Mouse (Mus musculus): ENCODE measurements around the gene Vmn2r86.
"Not testable (repeated sequence)": the region's sequence is repeated elsewhere in the genome, so short reads cannot be mapped to it uniquely, and the experiment has no call there.

The Vmn2r86 gene

DNA sequence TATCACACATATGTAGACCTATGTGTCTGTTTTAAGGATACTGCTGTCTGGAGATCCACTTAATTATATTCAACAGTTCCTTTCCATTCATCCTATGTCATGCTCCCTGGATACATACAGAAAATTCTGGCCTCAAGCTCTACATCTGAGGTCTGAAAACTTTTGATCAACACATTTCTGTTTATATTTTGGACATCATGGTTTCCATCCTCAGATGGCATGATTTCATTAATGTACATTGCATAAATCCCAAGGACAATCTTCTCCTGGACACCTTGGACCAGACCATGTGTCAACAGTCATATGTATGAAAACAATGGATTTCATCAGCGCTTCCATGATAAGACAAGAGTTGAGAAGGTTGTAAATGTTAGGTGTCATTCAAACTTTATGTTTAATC is at the start of gene Vmn2r86:
Gene Vmn2r86 (minus strand): TSS at position 101 of the 400 bp plus-strand sequence.
- not testable (repeated sequence) for DNase-seq (ENCODE audit: low read depth, low spot score)

DNA sequence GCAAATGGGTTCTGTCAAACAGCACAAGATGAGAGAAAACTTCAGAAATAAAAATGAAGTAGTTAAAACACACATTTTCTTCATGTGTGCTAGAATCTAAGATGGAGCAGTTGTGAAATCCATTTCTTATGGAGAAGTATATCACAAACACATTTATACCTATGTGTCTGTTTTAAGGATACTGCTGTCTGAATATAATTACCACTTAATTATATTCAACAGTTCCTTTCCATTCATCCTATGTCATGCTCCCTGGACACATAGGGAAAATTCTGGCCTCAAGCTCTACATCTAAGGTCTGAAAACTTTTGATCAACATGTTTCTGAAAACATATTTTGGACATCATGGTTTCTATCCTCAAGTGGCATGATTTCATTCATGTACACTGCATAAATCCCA is 41.4 kb upstream of the Vmn2r86 start, which contains the start of gene Vmn2r87:
Gene Vmn2r87 (minus strand): TSS at position 101 of the 400 bp plus-strand sequence.
- DNase-seq (ENCODE audit: low read depth, low spot score), result no peak

DNA sequence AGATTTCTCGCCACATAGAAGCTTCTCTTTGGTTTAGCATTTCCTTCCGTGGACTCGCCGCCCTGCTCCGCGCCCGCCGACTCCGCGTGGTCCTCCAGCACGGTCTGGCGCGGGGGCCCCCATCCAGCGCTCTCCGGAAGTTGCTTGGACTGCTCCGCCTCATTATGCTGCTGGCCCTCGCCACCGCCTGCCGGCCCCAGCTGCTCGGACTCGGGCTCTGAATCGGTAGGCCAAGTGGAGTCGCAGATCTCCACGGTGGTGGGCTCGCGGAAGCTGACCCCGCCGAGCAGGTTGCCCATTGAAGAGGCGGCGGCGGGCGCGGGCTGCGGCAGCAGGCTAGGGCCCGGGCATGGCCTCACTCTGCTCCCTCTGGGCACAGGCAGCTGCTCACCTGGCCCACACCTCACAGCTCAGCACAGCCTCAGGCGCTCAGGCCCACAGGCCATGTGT is 14.5 kb upstream of the Vmn2r86 start:
- peak; percentile 61 for DNase-seq (ENCODE audit: low read depth, low spot score)

DNA sequence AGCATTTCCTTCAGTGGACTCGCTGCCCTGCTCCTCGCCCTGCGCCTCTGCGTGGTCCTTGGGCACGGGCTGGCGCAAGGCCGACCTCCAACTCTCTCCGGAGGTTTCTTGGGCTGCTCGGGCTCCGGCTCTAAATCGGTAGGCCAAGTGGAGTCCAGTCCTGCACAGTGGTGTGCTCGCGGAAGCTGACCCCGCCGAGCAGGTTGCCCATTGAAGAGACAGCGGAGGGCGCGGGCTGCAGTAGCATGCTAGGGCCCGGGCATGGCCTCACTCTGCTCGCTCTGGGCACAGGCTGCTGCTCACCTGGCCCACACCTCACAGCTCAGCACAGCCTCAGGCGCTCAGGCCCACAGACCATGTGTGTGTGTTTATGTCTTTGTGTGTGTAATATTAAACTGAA is 11.1 kb downstream of the Vmn2r86 start:
- peak; percentile 11 for DNase-seq (ENCODE audit: low read depth, low spot score)

DNA sequence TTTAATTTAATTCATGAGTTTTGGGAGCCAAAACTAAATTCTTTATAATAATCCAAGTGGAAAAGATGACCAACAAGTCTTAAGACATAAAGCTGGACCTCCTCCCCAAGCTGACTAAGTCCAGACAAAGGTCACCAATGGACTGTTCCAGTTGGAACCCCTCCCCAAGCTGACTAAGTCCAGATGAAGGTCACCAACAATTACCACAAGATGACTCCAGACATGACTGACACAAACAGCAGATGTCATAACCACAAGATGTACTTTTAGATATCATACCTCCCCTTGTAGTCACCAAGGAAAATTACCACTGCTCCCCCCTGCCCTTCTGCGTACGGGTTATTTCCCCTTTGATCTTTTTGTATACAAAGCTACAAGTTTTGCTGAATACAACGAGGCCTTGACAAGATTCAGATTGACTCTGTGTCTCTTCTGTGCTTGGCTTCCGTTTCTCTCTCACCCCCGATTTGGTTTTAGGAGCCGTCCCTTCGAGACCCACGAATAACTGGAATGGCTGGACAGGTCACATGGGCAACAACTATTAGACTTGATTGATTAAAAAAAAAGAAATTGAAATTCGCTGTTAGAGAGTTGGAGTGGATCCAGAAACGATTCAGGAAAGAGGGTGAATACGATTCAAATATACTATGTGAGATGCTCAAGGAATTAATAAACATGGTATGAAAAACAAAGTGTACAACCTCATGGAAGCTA is 21.5 kb downstream of the Vmn2r86 start:
- not testable (repeated sequence) for DNase-seq (ENCODE audit: low read depth, low spot score)

DNA sequence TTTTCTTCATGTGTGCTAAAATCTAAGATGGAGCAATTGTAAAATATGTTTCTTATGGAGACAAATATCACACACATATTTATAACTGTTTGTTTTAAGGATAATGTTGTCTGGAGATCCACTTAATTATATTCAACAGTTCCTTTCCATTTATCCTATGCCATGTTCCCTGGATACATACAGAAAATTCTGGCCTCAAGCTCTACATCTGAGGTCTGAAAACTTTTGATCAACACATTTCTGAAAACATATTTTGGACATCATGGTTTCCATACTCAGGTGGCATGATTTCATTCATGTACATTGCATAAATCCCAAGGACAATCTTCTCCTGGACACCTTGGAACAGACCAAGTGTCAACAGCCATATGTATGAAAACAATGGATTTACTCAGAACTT is 26.2 kb downstream of the Vmn2r86 start, which contains the start of gene Vmn2r85:
Gene Vmn2r85 (minus strand): TSS at position 101 of the 400 bp plus-strand sequence.
- DNase-seq (ENCODE audit: low read depth, low spot score), result not testable (repeated sequence)

DNA sequence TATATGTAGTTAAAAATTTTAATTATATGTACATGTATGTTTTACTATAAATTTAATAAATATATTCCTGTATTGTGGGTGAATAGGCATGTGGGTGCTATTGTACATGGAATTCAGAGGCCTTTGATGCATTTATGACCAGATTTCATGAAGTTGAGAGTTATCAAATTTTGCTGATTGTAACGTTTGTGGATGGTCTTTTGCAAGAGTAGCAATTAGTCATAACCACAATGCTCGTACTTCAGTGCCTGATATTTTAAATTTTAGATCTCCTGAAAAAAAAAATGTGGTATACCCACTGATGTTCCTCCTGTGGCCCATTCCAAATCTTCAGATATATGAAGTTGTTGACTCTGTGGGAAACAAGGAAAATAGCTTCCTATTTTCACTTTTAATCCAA is 33.5 kb downstream of the Vmn2r86 start:
- DNase-seq (ENCODE audit: low read depth, low spot score), result not testable (repeated sequence)

DNA sequence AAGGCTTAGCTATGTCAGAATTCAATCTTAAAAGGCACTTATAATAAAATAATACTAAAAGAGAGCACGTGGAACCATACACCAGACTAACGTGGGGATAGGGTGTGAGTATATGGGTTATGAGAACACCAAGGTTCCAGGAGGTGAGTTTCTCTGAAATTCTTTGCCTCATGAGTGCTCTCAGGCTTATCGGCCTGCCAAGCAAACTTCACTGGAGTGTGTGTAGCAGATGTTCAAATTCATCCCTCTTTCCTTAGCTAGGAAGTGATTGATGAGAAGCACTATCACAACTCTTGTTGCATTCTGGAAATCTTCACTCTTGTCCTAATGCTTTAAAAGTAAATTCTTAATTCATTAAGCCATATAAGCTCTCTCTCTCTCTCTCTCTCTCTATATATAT is 35.4 kb downstream of the Vmn2r86 start:
- DNase-seq (ENCODE audit: low read depth, low spot score), result peak; percentile 49

DNA sequence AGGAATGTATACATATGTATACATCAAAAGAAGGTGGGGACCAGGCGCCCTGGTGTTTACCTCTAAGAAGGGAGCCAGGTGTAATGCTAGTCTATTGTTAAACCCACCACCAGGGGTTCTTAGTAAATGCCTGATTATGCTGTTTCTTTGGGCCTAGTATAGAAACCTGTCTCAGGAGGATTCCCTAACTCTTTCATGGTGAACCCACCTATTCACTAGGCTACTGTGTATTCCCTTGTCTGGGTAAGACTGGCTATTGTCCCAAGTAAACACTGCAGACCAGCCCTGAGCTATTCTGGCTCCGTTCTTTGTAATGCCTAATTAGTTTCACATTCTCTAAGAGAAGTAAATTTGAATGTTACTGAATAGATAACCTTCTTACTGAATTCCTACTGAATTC is 35.9 kb downstream of the Vmn2r86 start:
- peak; percentile 85 for DNase-seq (ENCODE audit: low read depth, low spot score)

DNA sequence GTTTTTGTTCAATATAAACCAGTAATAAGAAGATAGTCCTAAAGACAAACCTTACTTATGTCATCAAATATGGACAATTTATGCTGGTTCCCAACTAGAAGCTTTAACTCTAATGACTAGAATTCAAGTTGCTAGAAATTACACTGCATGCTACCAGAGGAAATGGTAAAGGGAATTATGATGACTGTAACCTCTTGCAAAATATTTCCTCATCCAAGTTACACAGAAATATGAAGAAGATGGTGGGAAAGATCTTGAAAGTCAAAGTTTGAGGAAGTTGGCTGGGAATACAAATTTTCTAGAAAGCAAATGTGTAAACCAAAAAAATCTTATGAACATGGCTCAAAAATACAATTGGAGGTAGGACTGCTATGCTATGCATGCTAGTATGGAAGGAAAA is 39.5 kb downstream of the Vmn2r86 start:
- not testable (repeated sequence) for DNase-seq (ENCODE audit: low read depth, low spot score)

DNA sequence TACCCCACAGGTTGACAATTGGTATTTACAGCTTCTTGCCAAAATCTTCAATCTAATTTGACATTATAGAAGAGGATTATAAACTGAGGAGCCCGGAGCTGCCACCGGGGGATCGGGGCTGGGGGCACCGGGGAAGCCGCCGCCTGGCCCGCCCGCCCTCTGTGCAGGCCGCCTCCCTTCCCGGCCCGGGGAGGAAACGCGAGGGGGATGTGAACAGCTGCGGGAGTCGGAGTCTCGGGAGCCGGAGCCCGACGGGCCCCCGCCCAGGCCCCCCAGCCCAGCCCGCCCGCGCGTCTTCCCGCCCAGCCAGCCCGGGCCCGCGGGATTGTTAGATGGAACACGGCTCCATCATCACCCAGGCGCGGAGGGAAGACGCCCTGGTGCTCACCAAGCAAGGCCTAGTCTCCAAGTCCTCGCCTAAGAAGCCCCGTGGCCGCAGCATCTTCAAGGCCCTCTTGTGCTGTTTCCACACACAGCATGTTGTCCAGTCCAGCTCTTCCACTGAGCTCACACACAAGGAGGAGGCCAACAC is 43.6 kb downstream of the Vmn2r86 start:
- not testable (repeated sequence) for DNase-seq (ENCODE audit: low read depth, low spot score)

DNA sequence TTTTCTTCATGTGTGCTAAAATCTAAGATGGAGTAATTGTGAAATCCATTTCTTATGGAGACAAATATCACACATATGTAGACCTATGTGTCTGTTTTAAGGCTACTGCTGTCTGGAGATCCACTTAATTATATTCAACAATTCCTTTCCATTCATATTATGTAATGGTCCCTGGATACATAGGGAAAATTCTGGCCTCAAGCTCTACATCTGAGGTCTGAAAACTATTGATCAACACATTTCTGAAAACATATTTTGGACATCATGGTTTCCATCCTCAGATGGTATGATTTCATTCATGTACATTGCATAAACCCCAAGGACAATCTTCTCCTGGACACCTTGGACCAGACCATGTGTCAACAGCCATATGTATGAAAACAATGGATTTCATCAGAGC is 61.6 kb downstream of the Vmn2r86 start, which contains the start of gene Vmn2r84:
Gene Vmn2r84 (minus strand): TSS at position 101 of the 400 bp plus-strand sequence.
- DNase-seq (ENCODE audit: low read depth, low spot score), result no peak

All from ZHBTc4 (cell line).